Mouse (Mus musculus): ENCODE measurements around the gene Atg7. TPM values are rescaled to one million over a fixed set of nuclear protein-coding genes. Genes with fewer than 3 reads are reported as not detected.

The Atg7 gene
- total RNA-seq, 4 experiments from 2014 or later, result 8.2 to 10.4 (median 9.0) TPM

DNA sequence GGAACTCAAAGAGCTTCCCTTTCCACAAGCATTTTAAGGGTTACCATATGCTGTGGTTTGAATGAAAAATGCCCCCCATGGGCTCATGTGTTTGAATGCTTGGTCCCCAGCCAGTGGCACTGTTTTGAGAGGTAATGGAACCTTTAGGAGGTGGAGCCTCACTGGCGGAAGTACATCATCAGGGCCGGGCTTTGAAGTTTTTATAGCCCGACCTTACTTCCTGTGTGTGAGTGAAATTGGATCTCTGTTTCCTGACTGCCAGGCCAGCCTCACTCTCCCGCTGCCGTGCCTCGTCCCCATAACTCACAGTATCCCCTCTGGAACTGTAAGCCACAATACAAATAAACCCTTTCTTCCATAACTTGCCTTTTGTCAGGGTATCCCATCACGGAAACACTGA lies 256.8 kb downstream of the Atg7 start:
- DNase-seq (ENCODE audit: low spot score in 2 of 2), result no peak

DNA sequence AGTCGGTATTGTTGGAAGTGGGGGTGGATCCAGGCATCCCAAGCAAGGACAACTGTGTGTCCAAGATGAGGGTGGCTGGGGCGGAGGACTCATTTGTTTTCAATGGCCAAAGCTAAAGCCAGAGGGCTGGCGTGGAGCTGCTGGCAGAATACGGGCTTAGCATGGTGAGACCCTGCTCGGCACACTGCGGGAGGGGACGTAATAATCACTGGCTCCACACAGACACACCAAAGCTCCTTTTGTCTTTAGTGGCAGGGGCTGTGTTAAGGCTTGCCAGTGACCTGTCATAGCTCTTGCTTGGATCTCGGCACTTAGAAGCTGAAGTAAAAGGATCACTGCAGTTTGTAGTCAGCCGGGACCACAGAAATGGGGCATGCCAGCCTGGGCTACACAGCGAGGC lies 257.3 kb downstream of the Atg7 start:
- DNase-seq (ENCODE audit: low spot score in 2 of 2), result no peak

DNA sequence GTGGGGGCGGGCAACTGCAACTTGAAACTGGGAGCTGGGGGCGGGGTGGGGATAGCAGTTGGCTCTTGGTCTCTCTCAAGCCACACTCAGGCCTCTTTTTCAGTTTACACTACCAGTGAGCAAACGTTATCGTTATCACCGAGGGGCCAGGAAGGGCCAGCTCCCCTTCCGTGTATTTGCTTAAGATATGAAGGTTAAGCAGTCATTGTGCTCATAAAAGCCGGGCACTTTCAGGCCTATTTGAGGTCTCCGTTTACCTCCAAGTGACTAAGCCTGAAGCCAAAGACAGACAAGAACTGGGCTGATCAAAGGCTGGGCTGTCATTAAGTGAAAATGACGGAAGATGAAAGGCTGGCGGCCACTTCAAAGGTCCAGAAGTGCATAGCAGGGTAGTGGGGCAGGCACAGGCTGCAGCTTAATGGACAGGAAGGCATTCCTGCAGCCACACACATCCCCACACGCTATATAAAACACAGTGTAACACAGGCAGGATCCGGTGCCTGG lies 258.5 kb downstream of the Atg7 start:
- no peak for DNase-seq (ENCODE audit: low spot score in 2 of 2)

DNA sequence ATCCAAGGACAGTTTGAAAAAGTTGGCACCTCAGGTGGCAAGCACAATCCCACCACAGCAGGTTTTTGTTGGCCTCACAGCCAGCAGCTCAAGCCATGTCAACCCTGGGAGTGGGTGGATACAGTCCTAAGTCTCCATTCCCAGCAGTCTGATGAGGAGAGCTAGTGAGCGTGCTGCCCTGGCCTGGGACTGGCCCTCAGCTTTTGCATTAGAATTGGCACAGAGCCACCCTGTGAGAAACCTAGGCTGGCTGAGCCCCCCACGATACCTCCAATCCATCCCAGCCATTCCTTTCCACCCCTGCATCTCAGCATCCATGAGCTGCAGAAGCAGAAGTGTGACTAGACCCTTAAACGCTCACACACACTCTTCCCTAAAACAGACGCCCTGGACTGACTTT lies 259.0 kb downstream of the Atg7 start:
- DNase-seq (ENCODE audit: low spot score in 2 of 2), result no peak

DNA sequence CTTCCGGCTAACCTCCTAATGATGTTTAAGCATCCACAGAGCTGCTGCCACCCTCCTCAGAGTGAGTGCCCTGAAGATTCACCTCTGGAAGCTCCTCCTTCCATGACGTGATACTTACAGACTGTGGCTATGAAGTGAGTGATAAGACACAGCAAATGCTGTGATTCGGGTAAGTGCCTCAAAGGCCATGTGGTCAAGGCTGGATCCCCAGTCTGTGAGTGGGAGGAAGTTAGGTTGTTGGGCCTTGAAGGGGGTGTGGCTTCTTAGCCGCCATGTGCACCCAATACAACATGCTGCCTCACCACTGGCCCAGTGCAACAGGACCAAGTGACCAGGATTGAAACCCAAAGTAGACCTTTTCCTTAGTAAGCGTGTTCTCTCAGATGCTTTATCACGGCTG lies 261.3 kb downstream of the Atg7 start:
- no peak for DNase-seq (ENCODE audit: low spot score in 2 of 2)

DNA sequence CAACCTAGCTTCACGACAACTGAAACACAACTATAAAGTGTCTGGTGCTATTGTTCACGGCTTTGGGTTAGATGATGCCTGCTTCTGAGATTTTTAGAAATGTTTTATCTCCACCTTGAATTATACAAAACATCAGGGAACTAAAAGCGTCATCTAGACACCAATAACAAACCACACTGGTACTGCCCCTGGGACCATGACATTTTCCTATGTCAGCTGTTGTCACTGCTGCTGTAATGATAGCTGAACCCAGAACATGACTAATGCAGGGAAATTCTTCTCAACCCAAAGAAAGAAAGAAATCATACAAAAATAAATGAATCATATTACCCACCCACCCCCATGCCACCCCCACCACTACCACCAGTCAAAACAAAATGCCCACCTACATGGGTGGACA lies 261.9 kb downstream of the Atg7 start:
- no peak for DNase-seq (ENCODE audit: low spot score in 2 of 2)

DNA sequence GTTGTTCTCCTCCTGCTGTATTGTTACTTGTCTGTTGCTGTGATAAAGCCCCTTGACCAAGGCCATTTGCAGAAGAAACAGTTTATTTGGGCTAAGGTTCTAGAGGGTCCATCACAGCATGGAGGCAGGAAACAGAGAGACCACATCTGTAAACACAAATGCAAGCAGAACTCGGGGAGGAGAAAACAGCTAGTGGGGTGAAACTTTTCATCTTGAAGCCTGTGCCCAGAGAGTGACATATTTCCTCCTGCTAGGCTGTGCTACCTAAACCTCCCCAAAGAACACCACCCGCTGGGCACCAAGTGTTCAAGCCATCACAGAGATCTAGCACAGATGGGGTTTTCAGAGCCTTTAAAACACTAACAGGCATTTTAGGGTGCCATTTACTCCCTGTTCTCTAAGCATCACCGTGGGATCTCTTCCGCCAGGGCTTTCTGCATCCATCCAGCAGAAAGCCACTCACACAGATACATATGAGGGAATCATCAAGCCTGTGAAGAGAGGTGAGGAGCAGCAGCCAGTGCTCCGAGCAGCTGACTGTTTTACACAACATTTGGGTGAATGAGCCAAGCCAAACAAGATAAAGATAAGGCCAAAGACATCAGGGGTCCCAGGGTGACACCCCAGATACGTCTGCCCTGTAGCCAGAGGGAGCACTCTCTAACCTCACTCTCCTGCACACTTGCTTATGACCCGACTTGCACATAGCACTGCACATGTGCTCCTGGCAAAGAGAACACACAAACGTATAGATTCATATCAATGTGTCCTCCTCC lies 262.5 kb downstream of the Atg7 start:
- no peak for DNase-seq (ENCODE audit: low spot score in 2 of 2)

DNA sequence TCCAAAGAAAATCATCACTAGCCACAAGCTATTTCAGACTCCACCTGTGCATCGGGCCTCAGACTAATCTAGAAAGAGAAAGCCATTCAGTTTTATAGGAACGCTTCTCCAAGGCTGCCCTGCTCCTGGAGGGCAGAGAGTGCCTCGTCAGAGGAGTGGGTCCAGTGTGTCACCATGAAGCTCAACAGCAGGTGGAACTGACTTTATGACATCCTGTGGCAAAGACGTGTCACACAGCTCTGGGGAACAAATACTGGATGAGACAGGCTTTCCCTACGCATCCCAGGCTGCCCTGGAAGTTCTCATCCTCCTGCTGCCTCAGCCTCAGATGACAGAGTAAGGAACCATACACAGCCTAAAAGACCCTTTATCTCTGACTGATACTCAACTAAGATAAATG lies 263.3 kb downstream of the Atg7 start:
- no peak for DNase-seq (ENCODE audit: low spot score in 2 of 2)

DNA sequence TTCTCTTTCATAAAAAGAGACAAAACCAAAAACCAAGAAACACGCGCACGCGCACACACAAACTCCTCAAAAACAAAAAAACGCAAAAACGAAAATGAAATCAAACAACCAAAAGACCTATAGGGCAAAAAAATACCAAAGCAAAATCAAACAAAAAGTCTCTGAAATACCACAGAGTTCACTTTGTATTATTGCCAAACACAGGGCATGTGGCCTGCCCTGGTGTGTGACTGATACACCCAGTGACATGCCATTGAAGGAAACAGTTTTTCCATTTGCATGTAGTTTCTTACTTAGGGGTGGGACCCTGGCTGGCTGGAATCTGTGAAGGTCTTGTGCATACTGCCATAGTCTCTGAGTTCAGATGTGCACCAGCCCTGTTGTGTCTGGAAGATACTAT lies 264.6 kb downstream of the Atg7 start:
- no peak for DNase-seq (ENCODE audit: low spot score in 2 of 2)

DNA sequence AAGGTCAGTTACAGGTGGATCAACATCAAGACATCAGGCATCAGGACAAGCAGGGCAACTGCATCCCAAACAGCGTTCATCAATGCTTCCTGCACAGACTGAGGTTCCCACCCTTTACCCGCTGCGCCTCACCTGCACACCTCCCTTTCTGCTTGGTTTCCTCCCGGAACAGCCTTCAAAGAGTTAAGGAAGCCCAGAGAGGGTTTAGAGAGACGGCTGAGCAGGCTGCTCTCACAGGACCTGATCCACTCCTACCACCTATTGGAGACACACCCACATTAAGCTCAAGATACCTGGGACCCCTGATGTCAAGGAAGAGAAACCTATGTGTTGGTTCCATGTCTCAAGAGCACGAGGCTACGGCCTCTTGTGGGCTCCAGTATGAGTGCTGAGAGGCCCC lies 266.9 kb downstream of the Atg7 start:
- no peak for DNase-seq (ENCODE audit: low spot score in 2 of 2)

Other genes with a start within 250 kb of the Atg7 start
- under 1 TPM; 0.16 to 0.31 (median 0.23) TPM for gene Hrh1, start 245.2 kb upstream of the Atg7 start, total RNA-seq (2022)